Mouse (Mus musculus): ENCODE data around the gene Qrich1. TPM values are rescaled to one million over a fixed set of nuclear protein-coding genes. Genes with fewer than 3 reads are reported as not detected.

Qrich1 gene
- polyA plus RNA-seq, 1 experiment from 2014 or later = 165 TPM

DNA sequence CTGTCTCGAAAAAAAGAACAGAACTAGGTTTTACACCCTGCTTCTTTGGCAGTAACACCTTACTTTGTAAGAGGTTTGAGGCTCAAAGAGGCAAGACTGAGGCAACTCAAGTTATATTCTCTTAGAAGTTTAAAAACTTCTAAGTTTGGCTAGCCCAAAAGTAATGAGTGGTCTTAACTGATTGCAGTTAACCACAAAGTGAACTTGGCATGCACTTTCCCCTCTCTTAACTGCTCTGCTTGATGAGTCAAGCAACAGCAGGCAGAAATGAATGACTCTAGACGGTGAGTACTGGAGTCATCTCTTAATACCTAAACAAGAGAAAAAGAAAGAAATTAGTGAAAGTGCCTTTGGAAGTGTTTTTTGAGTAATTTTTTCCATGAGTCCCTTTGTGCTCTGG is 5.0 kb downstream of the Qrich1 start:
- no peaks in the 10 kb centered on the region for H3K4me1 ChIP-seq (ENCODE audit: control insufficient read depth, insufficient read depth, low read length)
- no peak overlapping the region for H3K9ac ChIP-seq (replicated peaks; ENCODE audit: low read length)
- DNase-seq (ENCODE audit: low spot score) (no peak), ATAC-seq (replicated peaks; ENCODE audit: insufficient number of reproducible peaks, low FRiP score, low TSS enrichment, low read depth) (no peak)
- no peaks in the 10 kb centered on the region for H3K27me3 ChIP-seq (ENCODE audit: control insufficient read depth, insufficient read depth, low read length)
- H3K4me2 ChIP-seq (ENCODE audit: low read depth, low read length) = no peak overlapping the region
- no peaks in the 10 kb centered on the region for H3K36me3 ChIP-seq (replicated peaks; ENCODE audit: control insufficient read depth, insufficient read depth, low read depth, low read length)
- no peak overlapping the region for H3K27ac ChIP-seq (replicated peaks; ENCODE audit: low read depth, low read length)
- WGBS = 82% methylated on average over 2 of the region's 2 CpGs
- no peak overlapping the region for H3K4me3 ChIP-seq (ENCODE audit: low read depth, low read length)
- H3K9me3 ChIP-seq (replicated peaks; ENCODE audit: control insufficient read depth, low read length) = no peaks in the 10 kb centered on the region

- Histone ChIP-seq H3K27me3 (ENCODE audit: control insufficient read depth, insufficient read depth, low read length) (no peaks in the 10 kb centered on the region), H3K9me3 (replicated peaks; ENCODE audit: control insufficient read depth, low read length) (no peaks in the 10 kb centered on the region), H3K4me2 (ENCODE audit: low read depth, low read length) (no peak overlapping the region), H3K27ac (replicated peaks; ENCODE audit: low read depth, low read length) (no peak overlapping the region), H3K4me1 (ENCODE audit: control insufficient read depth, insufficient read depth, low read length) (no peaks in the 10 kb centered on the region), H3K36me3 (replicated peaks; ENCODE audit: control insufficient read depth, insufficient read depth, low read depth, low read length) (no peaks in the 10 kb centered on the region), H3K9ac (replicated peaks; ENCODE audit: low read length) (no peak overlapping the region), H3K4me3 (ENCODE audit: low read depth, low read length) (no peak overlapping the region)
- WGBS = 97% methylated on average over 4 of the region's 4 CpGs
- DNase-seq (ENCODE audit: low spot score) (no peak), ATAC-seq (replicated peaks; ENCODE audit: insufficient number of reproducible peaks, low FRiP score, low TSS enrichment, low read depth) (no peak)
These were observed 6.7 kb downstream of the Qrich1 start for GRCm38 (mm10) chr9:108523341-108523740.

DNA sequence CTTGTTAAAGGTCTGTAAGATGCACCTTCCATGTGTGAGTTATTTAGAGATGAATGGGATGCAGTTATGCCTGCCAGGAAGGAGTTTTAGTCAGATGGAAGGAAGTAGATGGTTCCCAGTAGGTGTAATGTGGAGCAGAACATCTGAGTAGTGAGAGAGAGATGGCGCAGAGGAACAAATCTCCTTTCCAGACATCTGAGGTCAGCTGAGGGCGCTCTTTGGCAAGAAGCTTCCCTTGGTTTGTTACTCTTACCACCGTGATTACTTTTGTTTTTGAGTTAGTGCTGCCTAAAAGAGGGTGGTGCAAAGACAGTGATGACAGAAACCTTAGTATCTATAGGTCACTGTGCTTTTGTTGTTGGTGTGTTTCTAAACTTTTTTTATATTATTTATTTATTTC is 8.8 kb downstream of the Qrich1 start:
- Histone ChIP-seq H3K4me2 (ENCODE audit: low read depth, low read length) (no peak overlapping the region), H3K27me3 (ENCODE audit: control insufficient read depth, insufficient read depth, low read length) (no peaks in the 10 kb centered on the region), H3K4me3 (ENCODE audit: low read depth, low read length) (no peak overlapping the region), H3K27ac (replicated peaks; ENCODE audit: low read depth, low read length) (no peak overlapping the region), H3K4me1 (ENCODE audit: control insufficient read depth, insufficient read depth, low read length) (no peaks in the 10 kb centered on the region), H3K36me3 (replicated peaks; ENCODE audit: control insufficient read depth, insufficient read depth, low read depth, low read length) (peaks cover 6% of the 10 kb centered on the region), H3K9me3 (replicated peaks; ENCODE audit: control insufficient read depth, low read length) (no peaks in the 10 kb centered on the region), H3K9ac (replicated peaks; ENCODE audit: low read length) (no peak overlapping the region)
- ATAC-seq (replicated peaks; ENCODE audit: insufficient number of reproducible peaks, low FRiP score, low TSS enrichment, low read depth) (no peak), DNase-seq (ENCODE audit: low spot score) (no peak)
- WGBS = 95% methylated on average over 3 of the region's 3 CpGs

DNA sequence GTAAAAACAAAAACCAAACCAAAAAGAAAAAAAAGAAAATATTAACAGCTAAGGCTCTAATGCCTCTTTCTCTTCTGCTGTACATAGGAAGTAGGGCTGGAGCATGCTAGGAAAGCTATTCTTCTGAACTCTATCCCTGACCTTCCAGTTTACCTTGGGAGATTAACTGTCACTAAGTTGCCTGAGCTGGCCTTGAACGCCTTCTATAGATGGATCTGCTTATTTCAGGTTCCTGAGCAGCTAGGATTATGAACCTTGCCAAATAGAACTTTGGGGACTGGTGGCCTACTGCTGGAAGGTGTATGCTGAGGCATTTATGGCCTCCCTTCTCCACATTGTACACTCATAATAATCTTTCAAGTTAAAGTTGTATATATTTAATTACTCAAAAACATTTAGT is 14.3 kb downstream of the Qrich1 start:
- H3K9me3 ChIP-seq (replicated peaks; ENCODE audit: control insufficient read depth, low read length) = no peaks in the 10 kb centered on the region
- H3K4me3 ChIP-seq (ENCODE audit: low read depth, low read length) = no peak overlapping the region
- no peaks in the 10 kb centered on the region for H3K4me1 ChIP-seq (ENCODE audit: control insufficient read depth, insufficient read depth, low read length)
- no peak for DNase-seq (ENCODE audit: low spot score)
- H3K36me3 ChIP-seq (replicated peaks; ENCODE audit: control insufficient read depth, insufficient read depth, low read depth, low read length) = peaks cover 30% of the 10 kb centered on the region
- WGBS = 94% methylated on average over 1 of the region's 1 CpGs
- no peak for ATAC-seq (replicated peaks; ENCODE audit: insufficient number of reproducible peaks, low FRiP score, low TSS enrichment, low read depth)
- no peak overlapping the region for H3K9ac ChIP-seq (replicated peaks; ENCODE audit: low read length)
- H3K27ac ChIP-seq (replicated peaks; ENCODE audit: low read depth, low read length) = no peak overlapping the region
- H3K27me3 ChIP-seq (ENCODE audit: control insufficient read depth, insufficient read depth, low read length) = no peaks in the 10 kb centered on the region
- no peak overlapping the region for H3K4me2 ChIP-seq (ENCODE audit: low read depth, low read length)

GRCm38 (mm10) chr9:108531496-108531895 is 14.9 kb downstream of the Qrich1 start:
- Histone ChIP-seq H3K9me3 (replicated peaks; ENCODE audit: control insufficient read depth, low read length) (no peaks in the 10 kb centered on the region), H3K27ac (replicated peaks; ENCODE audit: low read depth, low read length) (no peak overlapping the region), H3K4me2 (ENCODE audit: low read depth, low read length) (no peak overlapping the region), H3K4me1 (ENCODE audit: control insufficient read depth, insufficient read depth, low read length) (no peaks in the 10 kb centered on the region), H3K27me3 (ENCODE audit: control insufficient read depth, insufficient read depth, low read length) (no peaks in the 10 kb centered on the region), H3K36me3 (replicated peaks; ENCODE audit: control insufficient read depth, insufficient read depth, low read depth, low read length) (peaks cover 30% of the 10 kb centered on the region), H3K9ac (replicated peaks; ENCODE audit: low read length) (no peak overlapping the region), H3K4me3 (ENCODE audit: low read depth, low read length) (no peak overlapping the region)
- DNase-seq (ENCODE audit: low spot score) (no peak), ATAC-seq (replicated peaks; ENCODE audit: insufficient number of reproducible peaks, low FRiP score, low TSS enrichment, low read depth) (no peak)
- WGBS = 92% methylated on average over 1 of the region's 1 CpGs

GRCm38 (mm10) chr9:108540846-108541245 is 24.2 kb downstream of the Qrich1 start:
- no peak overlapping the region for H3K4me2 ChIP-seq (ENCODE audit: low read depth, low read length)
- H3K9ac ChIP-seq (replicated peaks; ENCODE audit: low read length) = no peak overlapping the region
- H3K4me3 ChIP-seq (ENCODE audit: low read depth, low read length) = no peak overlapping the region
- H3K27me3 ChIP-seq (ENCODE audit: control insufficient read depth, insufficient read depth, low read length) = no peaks in the 10 kb centered on the region
- H3K27ac ChIP-seq (replicated peaks; ENCODE audit: low read depth, low read length) = no peak overlapping the region
- ATAC-seq (replicated peaks; ENCODE audit: insufficient number of reproducible peaks, low FRiP score, low TSS enrichment, low read depth) (no peak), DNase-seq (ENCODE audit: low spot score) (no peak)
- peaks cover 30% of the 10 kb centered on the region for H3K36me3 ChIP-seq (replicated peaks; ENCODE audit: control insufficient read depth, insufficient read depth, low read depth, low read length)
- no peaks in the 10 kb centered on the region for H3K4me1 ChIP-seq (ENCODE audit: control insufficient read depth, insufficient read depth, low read length)
- no peaks in the 10 kb centered on the region for H3K9me3 ChIP-seq (replicated peaks; ENCODE audit: control insufficient read depth, low read length)

GRCm38 (mm10) chr9:108545986-108546385 is 29.4 kb downstream of the Qrich1 start:
- H3K36me3 ChIP-seq (replicated peaks; ENCODE audit: control insufficient read depth, insufficient read depth, low read depth, low read length) = peaks cover 29% of the 10 kb centered on the region
- H3K4me3 ChIP-seq (ENCODE audit: low read depth, low read length) = no peak overlapping the region
- H3K9ac ChIP-seq (replicated peaks; ENCODE audit: low read length) = no peak overlapping the region
- WGBS = 95% methylated on average over 3 of the region's 3 CpGs
- H3K9me3 ChIP-seq (replicated peaks; ENCODE audit: control insufficient read depth, low read length) = no peaks in the 10 kb centered on the region
- no peak for ATAC-seq (replicated peaks; ENCODE audit: insufficient number of reproducible peaks, low FRiP score, low TSS enrichment, low read depth)
- H3K27me3 ChIP-seq (ENCODE audit: control insufficient read depth, insufficient read depth, low read length) = no peaks in the 10 kb centered on the region
- H3K27ac ChIP-seq (replicated peaks; ENCODE audit: low read depth, low read length) = no peak overlapping the region
- no peaks in the 10 kb centered on the region for H3K4me1 ChIP-seq (ENCODE audit: control insufficient read depth, insufficient read depth, low read length)
- DNase-seq (ENCODE audit: low spot score) = no peak
- no peak overlapping the region for H3K4me2 ChIP-seq (ENCODE audit: low read depth, low read length)

- peaks cover 21% of the 10 kb centered on the region for H3K36me3 ChIP-seq (replicated peaks; ENCODE audit: control insufficient read depth, insufficient read depth, low read depth, low read length)
- H3K4me2 ChIP-seq (ENCODE audit: low read depth, low read length) = no peak overlapping the region
- H3K27ac ChIP-seq (replicated peaks; ENCODE audit: low read depth, low read length) = no peak overlapping the region
- WGBS = 98% methylated on average over 1 of the region's 1 CpGs
- H3K27me3 ChIP-seq (ENCODE audit: control insufficient read depth, insufficient read depth, low read length) = no peaks in the 10 kb centered on the region
- ATAC-seq (replicated peaks; ENCODE audit: insufficient number of reproducible peaks, low FRiP score, low TSS enrichment, low read depth) = no peak
- no peak overlapping the region for H3K4me3 ChIP-seq (ENCODE audit: low read depth, low read length)
- DNase-seq (ENCODE audit: low spot score) = no peak
- no peaks in the 10 kb centered on the region for H3K4me1 ChIP-seq (ENCODE audit: control insufficient read depth, insufficient read depth, low read length)
- H3K9ac ChIP-seq (replicated peaks; ENCODE audit: low read length) = no peak overlapping the region
- H3K9me3 ChIP-seq (replicated peaks; ENCODE audit: control insufficient read depth, low read length) = no peaks in the 10 kb centered on the region
These were observed 30.3 kb downstream of the Qrich1 start for GRCm38 (mm10) chr9:108546875-108547274.

All from embryonic facial prominence, embryonic 11.5 days (tissue).